Mouse (Mus musculus): Measurements from ENCODE around the gene Tsfm. TPM values are rescaled to one million over a fixed set of nuclear protein-coding genes. Genes with fewer than 3 reads are reported as not detected.

Tsfm gene
- total and polyA plus RNA-seq, 3 experiments: 53.0 to 88.9 (median 78.0) TPM

GRCm38 (mm10) chr10:127058161-127058560 lies 27.5 kb upstream of the Tsfm start:
- no peak overlapping the region for H3K9ac ChIP-seq (ENCODE audit: insufficient read depth, low read depth)
- dilution Hi-C loops (cut with MboI; ENCODE audit: extremely low pct_ligation_motif_present, extremely low pct_unique_long_range_greater_than_20kb, low sequenced_read_pairs): no loop called here
- peak overlapping the region; percentile 79 for H3K4me2 ChIP-seq (ENCODE audit: insufficient read depth, low read depth, poor library complexity, severe bottlenecking)
- no peak overlapping the region for H3K27ac ChIP-seq (ENCODE audit: insufficient read depth, low read depth)
- H3K27me3 ChIP-seq (replicated peaks): peaks cover 37% of the 10 kb centered on the region
- no peaks in the 10 kb centered on the region for H3K9me3 ChIP-seq (replicated peaks; ENCODE audit: low read length)
- H3K79me2 ChIP-seq (replicated peaks; ENCODE audit: control insufficient read depth, extremely low read depth, insufficient read depth, poor library complexity, severe bottlenecking): no peaks in the 10 kb centered on the region
- DNase-seq (ENCODE audit: extremely low read depth): peak; percentile 78
- peaks cover 12 to 40% of the 10 kb centered on the region in 2 experiments for H3K4me1 ChIP-seq (ENCODE audit: control insufficient read depth in 1 of 2, insufficient read depth in 2 of 2)
- TF ChIP-seq CTCF (conservative IDR thresholded peaks at IDR 0.05 in 1 of 2, IDR thresholded peaks at IDR 0.05 in 1 of 2; ENCODE audit: low read depth in 2 of 2, low read length in 2 of 2) (peak; percentile 78 to 86), RAD21 (IDR thresholded peaks at IDR 0.05; ENCODE audit: low read depth, low read length) (peak; percentile 42), ZKSCAN1 (IDR thresholded peaks at IDR 0.05; ENCODE audit: borderline replicate concordance, low read depth, low read length) (no peak), GABPA (IDR thresholded peaks at IDR 0.05; ENCODE audit: insufficient replicate concordance, low read depth, low read length) (no peak), SMC3 (IDR thresholded peaks at IDR 0.05; ENCODE audit: low read depth, low read length) (peak; percentile 65), EP300 (IDR thresholded peaks at IDR 0.05; ENCODE audit: low read length) (no peak), ZC3H11A (IDR thresholded peaks at IDR 0.05; ENCODE audit: low read depth, low read length) (no peak), ELF1 (IDR thresholded peaks at IDR 0.05; ENCODE audit: low read depth, low read length) (no peak), JUN (IDR thresholded peaks at IDR 0.05; ENCODE audit: insufficient read depth, low read depth, low read length) (no peak), CHD1 (IDR thresholded peaks at IDR 0.05; ENCODE audit: low read depth, low read length) (no peak), ETS1 (conservative IDR thresholded peaks at IDR 0.05; ENCODE audit: low read depth, low read length) (no peak), E2F4 (IDR thresholded peaks at IDR 0.05; ENCODE audit: insufficient replicate concordance, low read depth, low read length) (no peak), ZNF384 (IDR thresholded peaks at IDR 0.05; ENCODE audit: low read depth, low read length) (no peak), PAX5 (IDR thresholded peaks at IDR 0.05; ENCODE audit: low read length) (no peak), UBTF (IDR thresholded peaks at IDR 0.05; ENCODE audit: low read depth, low read length) (no peak), IRF4 (IDR thresholded peaks at IDR 0.05; ENCODE audit: low read depth, low read length) (no peak), MAFK (IDR thresholded peaks at IDR 0.05; ENCODE audit: insufficient replicate concordance, low read length) (no peak)
- H3K4me3 ChIP-seq (replicated peaks in 1 of 3; ENCODE audit: low read depth in 2 of 3, low read length in 2 of 3, poor library complexity in 1 of 3): no peak overlapping the region
- H3K36me3 ChIP-seq (replicated peaks in 1 of 2; ENCODE audit: control insufficient read depth in 1 of 2, insufficient read depth in 1 of 2, low read length in 1 of 2): peaks cover 12 to 15% of the 10 kb centered on the region in 2 experiments
- in situ Hi-C loops (cut with MboI; ENCODE audit: low pct_ligation_motif_present, low pct_unique_long_range_greater_than_20kb, low sequenced_read_pairs): no loop called here

DNA sequence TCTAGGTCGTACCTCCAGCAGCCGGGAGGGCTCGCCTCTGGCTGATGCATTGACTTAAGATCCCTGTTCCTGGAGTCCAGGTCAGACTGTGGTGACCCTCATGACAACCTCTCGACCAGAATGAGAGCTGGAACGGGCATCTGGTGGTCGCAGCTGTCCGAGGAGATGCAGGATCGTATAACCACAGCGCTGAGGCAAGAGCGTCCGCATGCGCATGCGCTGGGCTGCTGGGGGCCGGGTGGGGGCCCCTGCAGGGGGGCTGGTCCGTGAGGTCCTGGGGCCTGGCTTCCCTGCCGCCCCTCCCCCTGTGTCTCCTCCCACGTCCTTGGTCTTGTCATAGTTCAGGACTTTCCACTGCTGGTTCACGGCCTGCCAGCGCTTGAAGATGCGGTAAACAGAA lies 25.9 kb upstream of the Tsfm start:
- no peak overlapping the region for H3K9ac ChIP-seq (ENCODE audit: insufficient read depth, low read depth)
- DNase-seq (ENCODE audit: extremely low read depth): no peak
- in situ Hi-C loops (cut with MboI; ENCODE audit: low pct_ligation_motif_present, low pct_unique_long_range_greater_than_20kb, low sequenced_read_pairs): no loop called here
- no peaks in the 10 kb centered on the region for H3K9me3 ChIP-seq (replicated peaks; ENCODE audit: low read length)
- dilution Hi-C loops (cut with MboI; ENCODE audit: extremely low pct_ligation_motif_present, extremely low pct_unique_long_range_greater_than_20kb, low sequenced_read_pairs): no loop called here
- H3K4me2 ChIP-seq (ENCODE audit: insufficient read depth, low read depth, poor library complexity, severe bottlenecking): no peak overlapping the region
- no peak overlapping the region for H3K27ac ChIP-seq (ENCODE audit: insufficient read depth, low read depth)
- no peak for TF ChIP-seq MYC (IDR thresholded peaks at IDR 0.05; ENCODE audit: low read depth, low read length)
- no peak for TF ChIP-seq ZKSCAN1 (IDR thresholded peaks at IDR 0.05; ENCODE audit: borderline replicate concordance, low read depth, low read length)
- no peak for TF ChIP-seq HCFC1 (IDR thresholded peaks at IDR 0.05; ENCODE audit: low read depth, low read length)
- TF ChIP-seq CHD1 (IDR thresholded peaks at IDR 0.05; ENCODE audit: low read depth, low read length): no peak
- no peak for TF ChIP-seq MEF2A (IDR thresholded peaks at IDR 0.05; ENCODE audit: borderline replicate concordance, low read depth, low read length)
- TF ChIP-seq BHLHE40 (IDR thresholded peaks at IDR 0.05; ENCODE audit: low read depth, low read length): no peak
- no peak for TF ChIP-seq KAT2A (IDR thresholded peaks at IDR 0.05; ENCODE audit: insufficient replicate concordance, low read length)
- TF ChIP-seq MXI1 (IDR thresholded peaks at IDR 0.05; ENCODE audit: low read depth, low read length): no peak
- TF ChIP-seq JUND (conservative IDR thresholded peaks at IDR 0.05; ENCODE audit: low read depth, low read length): no peak
- no peak for TF ChIP-seq MAFK (IDR thresholded peaks at IDR 0.05; ENCODE audit: insufficient replicate concordance, low read length)
- no peak for TF ChIP-seq GABPA (IDR thresholded peaks at IDR 0.05; ENCODE audit: insufficient replicate concordance, low read depth, low read length)
- TF ChIP-seq ZNF384 (IDR thresholded peaks at IDR 0.05; ENCODE audit: low read depth, low read length): no peak
- no peak for TF ChIP-seq PAX5 (IDR thresholded peaks at IDR 0.05; ENCODE audit: low read length)
- no peak for TF ChIP-seq ETS1 (conservative IDR thresholded peaks at IDR 0.05; ENCODE audit: low read depth, low read length)
- no peak for TF ChIP-seq JUN (IDR thresholded peaks at IDR 0.05; ENCODE audit: insufficient read depth, low read depth, low read length)
- no peak for TF ChIP-seq POLR2AphosphoS2 (IDR thresholded peaks at IDR 0.05; ENCODE audit: low read depth, low read length)
- no peak for TF ChIP-seq UBTF (IDR thresholded peaks at IDR 0.05; ENCODE audit: low read depth, low read length)
- TF ChIP-seq EP300 (IDR thresholded peaks at IDR 0.05; ENCODE audit: low read length): no peak
- no peak for TF ChIP-seq POLR2A (IDR thresholded peaks at IDR 0.05; ENCODE audit: low read depth, low read length)
- no peak for TF ChIP-seq IRF4 (IDR thresholded peaks at IDR 0.05; ENCODE audit: low read depth, low read length)
- no peak overlapping the region for H3K4me3 ChIP-seq (replicated peaks in 1 of 3; ENCODE audit: low read depth in 2 of 3, low read length in 2 of 3, poor library complexity in 1 of 3)
- peaks cover 12 to 33% of the 10 kb centered on the region in 2 experiments for H3K4me1 ChIP-seq (ENCODE audit: control insufficient read depth in 1 of 2, insufficient read depth in 2 of 2)
- peaks cover 26% of the 10 kb centered on the region for H3K27me3 ChIP-seq (replicated peaks)
- H3K36me3 ChIP-seq (replicated peaks in 1 of 2; ENCODE audit: control insufficient read depth in 1 of 2, insufficient read depth in 1 of 2, low read length in 1 of 2): peaks cover 12 to 15% of the 10 kb centered on the region in 2 experiments
- no peaks in the 10 kb centered on the region for H3K79me2 ChIP-seq (replicated peaks; ENCODE audit: control insufficient read depth, extremely low read depth, insufficient read depth, poor library complexity, severe bottlenecking)

All from CH12.LX (cell line).